Mouse (Mus musculus) stomach, embryonic 15.5 days (tissue): ENCODE measurements at regions not wholly inside any gene's neighbourhood (a gene's known extent, or its start where the extent isn't known, plus 50 kb on each side); places are given as distances from the start of the nearest gene placed in this dataset.

Source experiments
- ATAC-seq: fragments of 200-750 bp; cut with Nextera tagmentation; 2 replicates; pipeline ENCODE4 v1.8.0; 2017; ENCODE audit warnings: low read depth, moderate number of reproducible peaks, moderate TSS enrichment; ENCODE audit not compliant: insufficient read depth, low FRiP score
- H3K27ac ChIP-seq: fragments of 300-500 bp; sonication (generic); 2 replicates; pipeline ENCODE4 v1.5.1; 2015; ENCODE audit warnings: mild to moderate bottlenecking, inconsistent platforms
- H3K27me3 ChIP-seq: fragments of 300-500 bp; sonication (generic); replicated peaks from 2 replicates; pipeline ENCODE4 v1.6.1; 2015; ENCODE audit warnings: inconsistent platforms
- H3K36me3 ChIP-seq: fragments of 300-500 bp; sonication (generic); 2 replicates; pipeline ENCODE4 v1.6.1; 2015; ENCODE audit warnings: inconsistent platforms
- H3K4me1 ChIP-seq: fragments of 300-500 bp; sonication (generic); 2 replicates; pipeline ENCODE4 v1.6.1; 2015; ENCODE audit warnings: inconsistent platforms
- H3K4me2 ChIP-seq: fragments of 300-500 bp; sonication (generic); 2 replicates; pipeline ENCODE4 v1.6.1; 2015; ENCODE audit warnings: mild to moderate bottlenecking, inconsistent platforms
- H3K4me3 ChIP-seq: fragments of 300-500 bp; sonication (generic); replicated peaks from 2 replicates; pipeline ENCODE4 v1.5.1; 2015; ENCODE audit warnings: inconsistent platforms
- H3K9ac ChIP-seq: fragments of 300-500 bp; sonication (generic); 2 replicates; pipeline ENCODE4 v1.6.1; 2015; ENCODE audit warnings: inconsistent platforms
- H3K9me3 ChIP-seq: fragments of 300-500 bp; sonication (generic); 2 replicates; pipeline ENCODE4 v1.6.1; 2016; ENCODE audit warnings: inconsistent platforms
- WGBS: fragments of 180-500 bp; shearing (Covaris S2); methylation state at CpG from one replicate; pipeline ENCODE4 v1.1.7; 2015; 5-methylcytosine and 5-hydroxymethylcytosine counted together

DNA sequence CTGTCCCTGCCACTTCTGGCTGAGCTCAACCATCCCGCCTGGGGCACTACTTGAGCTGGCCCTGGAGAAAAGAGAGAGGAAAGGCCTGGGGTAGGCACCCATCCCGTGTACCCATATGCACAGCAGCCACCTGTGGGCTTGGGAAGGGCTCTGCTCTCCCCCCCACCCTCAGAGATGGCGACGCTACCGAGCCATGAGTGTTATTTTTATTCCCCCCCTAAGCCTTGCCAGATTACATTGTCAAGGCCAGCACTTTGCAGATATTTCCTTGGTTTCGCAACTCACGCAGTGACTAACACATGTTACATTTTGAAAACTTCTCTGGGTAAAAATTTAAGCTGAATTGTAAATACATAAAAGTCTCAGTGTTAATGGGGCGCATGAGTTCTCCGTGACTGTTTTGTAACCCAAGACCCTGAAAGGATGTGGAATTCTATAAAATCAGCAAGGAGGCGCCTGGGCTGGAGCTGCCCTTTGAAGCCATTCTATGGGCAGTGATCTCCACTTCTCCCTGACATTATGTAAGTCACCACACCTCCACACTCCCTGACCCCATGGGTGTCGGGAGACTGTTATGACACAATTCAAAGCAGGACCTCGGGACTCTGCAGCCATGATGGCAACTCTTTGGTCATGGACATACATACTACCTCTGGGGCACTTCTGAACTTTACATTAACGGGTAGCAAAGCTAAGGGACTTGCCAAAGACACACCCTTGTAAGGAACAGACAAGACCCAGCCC, 75.4 kb upstream of the Dio3 start:
- no peaks in the 10 kb centered on the region for H3K9me3 ChIP-seq
- WGBS: 50% methylated on average over 13 of the region's 13 CpGs
- H3K4me2 ChIP-seq: no peak overlapping the region
- no peak for ATAC-seq
- peaks cover 15% of the 10 kb centered on the region; the same call in 1 of the 2 replicates for H3K4me1 ChIP-seq
- H3K4me3 ChIP-seq: no peak overlapping the region
- H3K27ac ChIP-seq: no peak overlapping the region
- H3K9ac ChIP-seq: no peak overlapping the region
- H3K36me3 ChIP-seq: no peaks in the 10 kb centered on the region
- no peaks in the 10 kb centered on the region for H3K27me3 ChIP-seq

DNA sequence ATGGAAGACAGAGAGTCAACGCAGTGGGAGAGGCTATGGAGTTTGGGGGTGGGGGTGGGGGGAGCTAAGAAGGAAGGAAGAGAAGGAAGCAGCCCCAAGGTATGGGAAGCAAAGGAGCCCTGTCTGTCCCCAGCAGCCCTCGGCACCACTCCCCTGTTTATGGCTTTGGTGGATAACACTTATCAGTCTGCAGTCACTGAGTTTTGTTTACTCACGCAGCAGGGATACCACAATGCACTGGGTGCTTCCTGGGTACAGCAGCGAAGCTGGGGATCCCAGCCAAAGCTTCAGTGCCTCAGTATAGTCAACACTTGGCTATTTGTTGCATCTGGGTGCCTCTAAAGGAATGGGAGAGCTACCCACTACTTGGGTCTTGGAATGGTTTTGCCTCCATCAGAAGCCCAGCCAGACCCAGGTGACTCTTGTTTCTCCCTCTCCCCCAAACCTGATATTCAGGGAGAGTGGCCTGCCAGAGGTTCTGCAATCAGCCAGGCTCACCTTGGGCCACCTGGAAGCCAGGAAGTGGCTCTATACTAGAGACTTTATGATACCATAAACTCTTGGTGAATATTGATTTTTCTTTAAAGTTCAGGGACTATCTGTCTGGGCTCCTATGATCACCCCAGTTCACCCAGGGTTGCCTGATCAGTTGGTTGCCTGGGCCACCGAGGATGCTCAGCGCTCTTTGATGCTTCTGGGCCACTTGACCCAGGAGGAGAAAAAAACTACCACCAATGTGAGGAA, 74.5 kb upstream of the Dio3 start:
- H3K4me2 ChIP-seq: no peak overlapping the region
- H3K9ac ChIP-seq: no peak overlapping the region
- no peaks in the 10 kb centered on the region for H3K36me3 ChIP-seq
- H3K4me3 ChIP-seq: no peak overlapping the region
- no peaks in the 10 kb centered on the region for H3K27me3 ChIP-seq
- no peak overlapping the region for H3K27ac ChIP-seq
- peaks cover 15% of the 10 kb centered on the region; the same call in 1 of the 2 replicates for H3K4me1 ChIP-seq
- peak; percentile 21; the same call in 1 of the 2 replicates for ATAC-seq
- WGBS: 58% methylated on average over 6 of the region's 6 CpGs
- no peaks in the 10 kb centered on the region for H3K9me3 ChIP-seq

DNA sequence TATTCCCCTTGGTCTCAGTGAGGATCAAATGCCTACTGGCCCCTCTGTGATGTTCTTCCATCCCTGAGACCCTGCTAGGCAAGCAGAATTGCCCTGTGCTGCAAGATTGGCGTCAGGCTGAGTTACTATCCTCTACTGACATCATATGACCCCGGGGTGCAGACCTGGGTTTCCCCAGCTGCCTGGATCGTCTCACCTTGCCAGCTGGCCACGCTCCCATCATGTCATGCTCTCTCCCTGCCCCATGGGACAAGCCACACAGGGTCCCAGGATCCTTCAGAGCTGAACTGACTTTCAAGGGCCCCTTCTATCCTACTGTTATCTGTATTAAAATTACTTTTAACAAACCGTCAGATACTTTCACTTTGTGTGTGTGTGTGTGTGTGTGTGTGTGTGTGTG, 72.6 kb upstream of the Dio3 start:
- 44% methylated on average over 5 of the region's 5 CpGs for WGBS
- no peak overlapping the region for H3K4me2 ChIP-seq
- no peak overlapping the region for H3K27ac ChIP-seq
- no peak for ATAC-seq
- no peaks in the 10 kb centered on the region for H3K27me3 ChIP-seq
- peaks cover 15% of the 10 kb centered on the region; the same call in 1 of the 2 replicates for H3K4me1 ChIP-seq
- H3K9me3 ChIP-seq: no peaks in the 10 kb centered on the region
- H3K36me3 ChIP-seq: no peaks in the 10 kb centered on the region
- H3K4me3 ChIP-seq: no peak overlapping the region
- H3K9ac ChIP-seq: no peak overlapping the region

DNA sequence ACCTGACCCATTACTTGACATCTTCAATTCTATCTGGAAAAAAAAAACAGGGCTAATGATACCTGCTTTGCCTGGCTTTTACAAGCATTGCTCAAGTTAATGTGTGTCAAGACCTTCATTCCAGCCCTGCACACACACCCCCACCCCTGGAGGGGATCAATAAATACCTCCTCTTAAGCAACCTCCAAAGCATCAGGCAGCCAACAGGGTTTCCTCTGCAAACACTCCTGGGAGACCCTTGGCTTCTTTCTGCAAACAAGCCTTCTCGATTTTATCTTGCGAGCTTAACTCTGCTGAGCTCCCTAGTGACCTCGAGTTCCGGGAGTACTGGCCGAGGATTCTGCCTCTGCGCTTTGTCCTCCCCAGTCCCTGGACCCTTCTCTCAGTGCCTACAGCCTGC, 72.1 kb upstream of the Dio3 start:
- Histone ChIP-seq H3K9me3 (no peaks in the 10 kb centered on the region), H3K36me3 (no peaks in the 10 kb centered on the region), H3K27ac (0 out of 2 replicates have a peak overlapping the region, but pooled peaks have one; percentile 0), H3K27me3 (no peaks in the 10 kb centered on the region), H3K4me2 (no peak overlapping the region), H3K4me3 (no peak overlapping the region), H3K4me1 (peaks cover 15% of the 10 kb centered on the region; the same call in 1 of the 2 replicates), H3K9ac (no peak overlapping the region)
- 13% methylated on average over 6 of the region's 6 CpGs for WGBS
- ATAC-seq: no peak

DNA sequence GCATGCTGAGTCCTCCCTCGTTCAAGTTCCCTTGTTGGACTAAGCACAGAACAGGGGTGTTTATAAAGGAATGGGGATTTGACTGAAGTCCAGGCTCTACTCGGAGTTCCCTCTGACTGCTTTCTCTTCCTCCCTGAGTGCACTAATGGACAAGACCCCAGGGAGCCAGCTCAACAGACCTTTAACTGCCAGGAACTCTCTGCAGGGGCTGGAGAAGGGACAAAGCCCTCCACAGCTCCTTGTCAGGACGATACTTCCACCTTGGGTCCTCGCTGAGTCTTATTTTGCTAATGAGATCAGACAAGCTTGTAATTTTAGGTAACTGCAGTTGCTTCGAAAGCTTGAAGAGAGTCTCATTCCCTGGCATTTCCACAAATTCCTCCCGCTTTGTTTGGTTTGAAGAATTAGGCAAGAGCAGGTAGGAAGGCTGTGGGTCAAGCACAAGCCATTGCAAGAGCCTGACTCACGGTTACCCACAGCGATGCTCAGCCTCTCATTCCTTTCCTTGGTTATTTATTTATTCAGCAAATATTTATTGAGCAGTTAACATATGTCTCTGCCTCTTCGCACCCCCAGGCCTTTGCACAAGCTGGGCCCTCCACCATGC, 71.5 kb upstream of the Dio3 start:
- Histone ChIP-seq H3K9ac (no peak overlapping the region), H3K9me3 (no peaks in the 10 kb centered on the region), H3K27ac (0 out of 2 replicates have a peak overlapping the region, but pooled peaks have one; percentile 0), H3K4me2 (no peak overlapping the region), H3K27me3 (no peaks in the 10 kb centered on the region), H3K4me3 (no peak overlapping the region), H3K36me3 (no peaks in the 10 kb centered on the region), H3K4me1 (peaks cover 15% of the 10 kb centered on the region; the same call in 1 of the 2 replicates)
- no peak for ATAC-seq
- 45% methylated on average over 9 of the region's 9 CpGs for WGBS

DNA sequence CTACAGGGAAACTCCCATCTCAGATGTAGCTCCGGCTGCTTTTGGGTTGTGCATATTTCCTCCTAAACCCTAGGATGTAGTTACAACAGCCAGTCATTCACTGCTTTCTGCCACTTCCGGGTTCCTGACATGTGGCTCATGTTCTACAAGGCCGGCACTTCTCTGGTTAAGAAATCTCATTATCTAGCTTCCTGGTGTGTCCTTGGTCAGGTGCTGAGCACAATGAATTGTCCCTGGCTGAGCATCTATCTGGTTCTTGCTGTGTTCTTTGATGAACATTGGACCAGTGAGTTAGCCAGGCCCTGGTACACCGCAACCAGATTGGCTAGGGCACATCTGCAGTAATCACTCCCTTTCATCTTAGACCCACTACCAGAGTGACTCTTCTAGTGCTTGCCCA, 66.2 kb upstream of the Dio3 start:
- ATAC-seq: no peak
- H3K4me1 ChIP-seq: no peaks in the 10 kb centered on the region

DNA sequence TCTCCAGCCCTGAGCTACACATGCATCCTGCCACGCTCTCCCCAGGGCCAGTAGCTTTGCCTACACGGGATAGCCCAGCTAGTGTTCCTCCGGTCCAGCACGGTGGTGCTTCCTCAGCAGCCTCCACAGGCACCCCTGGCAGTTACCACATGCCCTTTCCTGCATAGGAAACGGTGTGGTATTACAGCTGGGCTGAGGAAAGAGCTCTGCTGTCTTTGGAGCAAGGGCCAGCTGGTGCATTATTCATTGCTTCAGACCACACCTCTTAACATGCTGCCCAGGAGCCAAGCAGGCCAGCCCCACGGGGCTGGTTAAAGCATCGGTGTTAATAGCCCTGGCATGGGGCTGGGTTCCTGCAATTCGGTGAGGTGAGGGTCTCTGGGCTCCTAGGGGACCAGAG, 64.0 kb upstream of the Dio3 start:
- no peak overlapping the region for H3K4me3 ChIP-seq
- H3K27me3 ChIP-seq: no peaks in the 10 kb centered on the region
- no peaks in the 10 kb centered on the region for H3K36me3 ChIP-seq
- no peaks in the 10 kb centered on the region for H3K9me3 ChIP-seq
- ATAC-seq: no peak
- H3K4me2 ChIP-seq: no peak overlapping the region
- H3K9ac ChIP-seq: no peak overlapping the region
- 29% methylated on average over 8 of the region's 8 CpGs for WGBS
- no peak overlapping the region for H3K27ac ChIP-seq
- no peaks in the 10 kb centered on the region for H3K4me1 ChIP-seq

More for the DNA sequence above, 66.2 kb upstream of the Dio3 start:
- Histone ChIP-seq H3K4me2 (no peak overlapping the region), H3K4me3 (no peak overlapping the region), H3K36me3 (no peaks in the 10 kb centered on the region), H3K9ac (no peak overlapping the region), H3K27me3 (no peaks in the 10 kb centered on the region), H3K27ac (no peak overlapping the region), H3K9me3 (no peaks in the 10 kb centered on the region)
- WGBS: 74% methylated on average over 4 of the region's 4 CpGs

DNA sequence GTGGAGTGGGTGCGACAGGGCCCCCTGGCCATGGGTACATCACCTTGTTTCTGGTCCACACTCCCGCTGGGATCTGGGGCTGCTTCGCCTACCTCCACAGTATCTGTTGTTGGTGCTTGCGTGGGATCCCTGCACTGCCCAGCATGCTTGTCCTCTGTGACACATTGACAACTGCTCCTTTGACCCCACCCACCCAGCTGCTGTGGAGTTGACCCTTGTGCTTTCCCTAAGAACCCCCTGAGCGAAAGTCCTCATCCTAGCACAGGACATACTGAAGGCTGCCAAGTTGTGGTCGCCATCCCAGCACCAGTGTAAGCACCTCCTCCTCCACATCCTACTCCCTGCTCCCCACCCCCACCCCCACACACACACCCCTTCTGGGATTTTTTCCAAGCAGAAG, 63.6 kb upstream of the Dio3 start:
- H3K4me3 ChIP-seq: no peak overlapping the region
- peak; percentile 27; the same call in 1 of the 2 replicates for ATAC-seq
- H3K27me3 ChIP-seq: no peaks in the 10 kb centered on the region
- no peak overlapping the region for H3K9ac ChIP-seq
- no peaks in the 10 kb centered on the region for H3K36me3 ChIP-seq
- no peak overlapping the region for H3K27ac ChIP-seq
- WGBS: 53% methylated on average over 6 of the region's 6 CpGs
- no peaks in the 10 kb centered on the region for H3K9me3 ChIP-seq
- no peak overlapping the region for H3K4me2 ChIP-seq
- no peaks in the 10 kb centered on the region for H3K4me1 ChIP-seq

DNA sequence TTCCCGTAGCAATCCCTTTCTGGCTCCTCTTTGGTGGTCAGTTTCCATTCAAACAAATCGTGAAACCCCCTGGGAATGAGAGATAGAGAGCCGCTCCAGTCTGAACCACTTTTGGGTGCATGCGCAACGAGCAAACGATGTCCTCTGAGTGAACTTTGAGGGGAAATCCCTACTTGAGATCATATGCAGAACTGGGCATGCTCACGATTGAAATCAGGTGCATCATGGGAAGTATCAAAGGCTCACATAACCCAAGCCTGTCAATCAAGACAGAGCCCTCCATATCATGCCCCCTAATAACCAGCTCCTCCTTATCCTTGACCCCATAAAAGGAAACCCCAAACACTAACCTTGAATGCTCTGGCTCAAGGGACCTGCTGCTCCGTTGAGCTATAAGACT, 59.1 kb upstream of the Dio3 start:
- H3K9ac ChIP-seq: no peak overlapping the region
- H3K27ac ChIP-seq: no peak overlapping the region
- no peaks in the 10 kb centered on the region for H3K4me1 ChIP-seq
- no peaks in the 10 kb centered on the region for H3K36me3 ChIP-seq
- no peak overlapping the region for H3K4me3 ChIP-seq
- no peaks in the 10 kb centered on the region for H3K27me3 ChIP-seq
- H3K9me3 ChIP-seq: no peaks in the 10 kb centered on the region
- 71% methylated on average over 8 of the region's 8 CpGs for WGBS
- ATAC-seq: no peak
- no peak overlapping the region for H3K4me2 ChIP-seq

DNA sequence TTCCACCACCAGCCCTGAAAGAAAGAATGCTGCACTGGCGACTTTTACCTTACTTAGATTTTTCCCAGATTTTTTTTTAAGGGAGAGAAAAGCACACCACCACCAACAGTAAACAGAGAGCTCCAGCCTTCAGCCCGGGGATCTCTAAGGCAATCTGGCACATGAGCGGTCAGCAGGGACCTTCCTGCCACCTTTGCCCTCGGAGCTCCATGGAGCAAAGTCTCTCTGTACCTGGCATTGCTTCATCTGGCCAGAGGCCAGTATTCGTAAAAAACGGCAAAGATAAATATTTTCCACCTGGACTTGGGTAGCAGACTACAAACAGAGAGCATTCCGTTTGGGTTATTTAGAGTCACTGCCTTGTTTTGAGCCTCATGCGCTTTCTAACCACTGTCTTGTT, 58.4 kb upstream of the Dio3 start:
- H3K9me3 ChIP-seq: no peaks in the 10 kb centered on the region
- H3K27ac ChIP-seq: no peak overlapping the region
- no peaks in the 10 kb centered on the region for H3K36me3 ChIP-seq
- H3K4me2 ChIP-seq: no peak overlapping the region
- no peak overlapping the region for H3K4me3 ChIP-seq
- H3K27me3 ChIP-seq: no peaks in the 10 kb centered on the region
- no peak for ATAC-seq
- no peak overlapping the region for H3K9ac ChIP-seq
- 47% methylated on average over 8 of the region's 8 CpGs for WGBS
- no peaks in the 10 kb centered on the region for H3K4me1 ChIP-seq

DNA sequence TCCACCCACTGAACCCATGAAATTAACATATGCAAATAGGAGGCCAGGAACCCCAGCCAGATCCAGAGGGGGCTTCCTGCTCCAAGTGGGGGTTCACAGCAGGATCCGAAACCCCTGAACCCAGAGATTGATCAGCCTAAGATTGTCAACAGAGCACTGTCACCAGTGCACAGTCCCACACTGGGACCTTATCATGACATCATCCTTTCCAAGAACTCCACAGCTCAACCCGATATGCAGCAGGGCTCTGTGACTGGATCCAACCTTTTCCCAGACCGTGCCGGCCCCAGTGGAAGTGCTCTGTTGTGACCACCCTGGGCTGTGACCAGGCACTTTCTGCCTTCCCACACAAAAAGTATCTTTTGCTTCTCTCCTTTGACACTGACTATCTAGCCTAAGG, 57.7 kb upstream of the Dio3 start:
- Histone ChIP-seq H3K27ac (no peak overlapping the region), H3K27me3 (no peaks in the 10 kb centered on the region), H3K9me3 (no peaks in the 10 kb centered on the region), H3K4me2 (no peak overlapping the region), H3K9ac (no peak overlapping the region), H3K36me3 (no peaks in the 10 kb centered on the region), H3K4me3 (no peak overlapping the region), H3K4me1 (no peaks in the 10 kb centered on the region)
- no peak for ATAC-seq
- WGBS: 64% methylated on average over 4 of the region's 4 CpGs

DNA sequence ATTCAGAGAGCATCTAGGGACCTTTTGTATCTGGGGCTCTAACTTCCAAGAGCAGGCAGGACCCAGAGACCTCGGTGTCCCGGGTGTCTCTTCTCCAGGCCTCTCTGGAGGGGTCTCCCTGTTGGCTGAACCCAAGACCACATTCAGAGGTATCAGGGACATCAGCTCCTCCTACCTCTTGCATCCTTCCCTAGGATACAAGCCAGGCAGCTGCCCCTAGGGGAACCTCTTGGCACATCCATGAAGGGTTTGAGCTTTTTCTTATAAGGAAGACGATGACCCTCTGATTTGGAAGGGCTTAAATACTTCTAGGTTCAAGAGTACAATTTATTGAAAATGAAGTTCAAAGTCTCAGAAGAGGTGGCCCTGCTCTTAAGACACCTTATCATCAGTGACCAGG, 57.2 kb upstream of the Dio3 start:
- Histone ChIP-seq H3K9ac (no peak overlapping the region), H3K27ac (no peak overlapping the region), H3K27me3 (no peaks in the 10 kb centered on the region), H3K4me3 (no peak overlapping the region), H3K4me2 (no peak overlapping the region), H3K4me1 (no peaks in the 10 kb centered on the region), H3K9me3 (no peaks in the 10 kb centered on the region), H3K36me3 (no peaks in the 10 kb centered on the region)
- ATAC-seq: no peak
- 62% methylated on average over 3 of the region's 3 CpGs for WGBS
